In the genomic region with DNA sequence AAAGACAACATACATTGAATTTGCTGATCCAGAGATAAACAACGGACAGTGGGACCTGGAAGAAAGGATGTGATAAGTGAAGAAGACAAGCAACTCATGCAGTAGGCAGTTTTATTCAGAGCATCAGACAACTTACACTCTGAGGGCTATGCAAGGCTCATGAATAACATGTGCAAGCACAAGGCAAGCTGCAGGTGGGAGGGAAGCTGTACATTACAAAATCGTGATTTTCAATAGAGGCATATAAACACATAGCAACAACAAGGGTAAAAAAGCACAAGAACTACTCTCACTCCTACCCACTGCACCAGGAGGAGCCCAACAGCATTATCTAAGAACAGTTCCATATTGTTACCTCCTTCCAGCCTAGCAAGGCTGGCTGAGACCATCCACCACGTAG, we compare ENCODE assay signal across 23 mouse cellular contexts.
DNase-seq lines count a peak whose midpoint lies in the region; ATAC-seq lines count a peak whose summit lies in the region.
"Had no signal": no experiment of that assay in that cellular context is flagged by ENCODE, and none has a peak within 500 bp of the region (broad histone marks: within the 10 kb centered on the region; RNA-seq: fewer than 3 reads in every experiment).

No protein-coding gene starts in this region.

- peak overlapping the region; percentile 59 for H3K27ac ChIP-seq in midbrain, embryonic 10.5 days (replicated peaks)
- H3K27ac ChIP-seq in midbrain, embryonic 14.5 days (replicated peaks; ENCODE audit: low read depth, low read length): no peak overlapping the region
- H3K27ac ChIP-seq: embryonic facial prominence, embryonic 10.5 days; embryonic facial prominence, embryonic 12.5 days; forebrain, embryonic 13.5 days; forebrain, embryonic 15.5 days had no signal

- H3K4me3 ChIP-seq in midbrain, embryonic 10.5 days: no peak overlapping the region
- no peak overlapping the region for H3K4me3 ChIP-seq in midbrain, embryonic 14.5 days (replicated peaks; ENCODE audit: low read depth, low read length)
- H3K4me3 ChIP-seq: embryonic facial prominence, embryonic 10.5 days; embryonic facial prominence, embryonic 12.5 days; forebrain, embryonic 13.5 days; forebrain, embryonic 15.5 days had no signal

- no peak overlapping the region for H3K9ac ChIP-seq in midbrain, embryonic 14.5 days (replicated peaks; ENCODE audit: low read length)
- H3K9ac ChIP-seq: embryonic facial prominence, embryonic 12.5 days; forebrain, embryonic 13.5 days; forebrain, embryonic 15.5 days; forebrain, postnatal 0 days had no signal

- 87% methylated on average over 3 of the region's 3 CpGs for WGBS in midbrain, embryonic 10.5 days
- 77% methylated on average over 3 of the region's 3 CpGs for WGBS in midbrain, embryonic 14.5 days

- H3K4me1 ChIP-seq in midbrain, embryonic 10.5 days: peaks cover 30% of the 10 kb centered on the region
- 0 out of 2 replicates have a peak, but pooled peaks cover 5% of the 10 kb centered on the region for H3K4me1 ChIP-seq in midbrain, embryonic 14.5 days (ENCODE audit: control insufficient read depth, insufficient read depth, low read length)
- H3K4me1 ChIP-seq: embryonic facial prominence, embryonic 12.5 days had no signal

- peak; percentile 82 for ATAC-seq in frontal cortex, adult (ENCODE audit: low TSS enrichment)
- ATAC-seq in midbrain, embryonic 14.5 days (ENCODE audit: low FRiP score, low TSS enrichment): no peak
- ATAC-seq: activated CD4-positive, CD25-positive, alpha-beta regulatory T cell, adult 4 months; CD4-positive, CD25-positive, alpha-beta regulatory T cell, adult 4 months; forebrain, embryonic 13.5 days; forebrain, embryonic 15.5 days; forebrain, postnatal 0 days; Patski had no signal

- H3K36me3 ChIP-seq in midbrain, embryonic 10.5 days: no peaks in the 10 kb centered on the region
- no peaks in the 10 kb centered on the region for H3K36me3 ChIP-seq in midbrain, embryonic 14.5 days (ENCODE audit: control insufficient read depth, insufficient read depth, low read length)
- H3K36me3 ChIP-seq: embryonic facial prominence, embryonic 10.5 days; embryonic facial prominence, embryonic 12.5 days; forebrain, embryonic 15.5 days; G1E had no signal

- no peaks in the 10 kb centered on the region for H3K27me3 ChIP-seq in midbrain, embryonic 10.5 days (ENCODE audit: low read depth, poor library complexity, severe bottlenecking)
- H3K27me3 ChIP-seq in midbrain, embryonic 14.5 days (ENCODE audit: control insufficient read depth, insufficient read depth, low read length): no peaks in the 10 kb centered on the region
- H3K27me3 ChIP-seq: CH12.LX; embryonic facial prominence, embryonic 12.5 days; Patski had no signal

- DNase-seq in frontal cortex, postnatal 25 days (ENCODE audit: low spot score in 2 of 2): no peak
- DNase-seq in midbrain, embryonic 10.5 days (ENCODE audit: low spot score): no peak
- DNase-seq in midbrain, embryonic 14.5 days: no peak
- peak; percentile 31 for DNase-seq in brain, adult 2 months (ENCODE audit: low read depth, low spot score)
- no peak for DNase-seq in adrenal gland, postnatal 36 days
- DNase-seq: adrenal gland, adult 8-10 months; adrenal gland, postnatal 14 days; B cell, adult 2 months; cerebellum, adult 11-12 months; cerebellum, adult 2 months; cerebellum, adult 9-10 months; cerebellum, postnatal 25 days; forebrain, postnatal 0 days had no signal

- no peak overlapping the region for H3K4me2 ChIP-seq in midbrain, embryonic 14.5 days (ENCODE audit: low read length)
- H3K4me2 ChIP-seq: embryonic facial prominence, embryonic 12.5 days; forebrain, embryonic 13.5 days; forebrain, embryonic 15.5 days had no signal

- no peaks in the 10 kb centered on the region for H3K9me3 ChIP-seq in midbrain, embryonic 10.5 days (replicated peaks)
- H3K9me3 ChIP-seq in midbrain, embryonic 14.5 days (ENCODE audit: control insufficient read depth, low read length): no peaks in the 10 kb centered on the region
- H3K9me3 ChIP-seq: embryonic facial prominence, embryonic 10.5 days; embryonic facial prominence, embryonic 12.5 days; forebrain, embryonic 13.5 days; forebrain, embryonic 15.5 days had no signal
